Mouse (Mus musculus) WW6 (cell line): ENCODE results near the gene Erc2.

Source experiments
- DNase-seq: peaks from one replicate; pipeline ENCODE4 v3.0.0-alpha.2; 2013; ENCODE audit warnings: low read depth, low spot score

Erc2 gene

GRCm38 (mm10) chr14:28506376-28506831 is 884.2 kb downstream of the Erc2 start:
- no peak for DNase-seq

GRCm38 (mm10) chr14:28507011-28507410 is 884.8 kb downstream of the Erc2 start:
- no peak for DNase-seq

DNA sequence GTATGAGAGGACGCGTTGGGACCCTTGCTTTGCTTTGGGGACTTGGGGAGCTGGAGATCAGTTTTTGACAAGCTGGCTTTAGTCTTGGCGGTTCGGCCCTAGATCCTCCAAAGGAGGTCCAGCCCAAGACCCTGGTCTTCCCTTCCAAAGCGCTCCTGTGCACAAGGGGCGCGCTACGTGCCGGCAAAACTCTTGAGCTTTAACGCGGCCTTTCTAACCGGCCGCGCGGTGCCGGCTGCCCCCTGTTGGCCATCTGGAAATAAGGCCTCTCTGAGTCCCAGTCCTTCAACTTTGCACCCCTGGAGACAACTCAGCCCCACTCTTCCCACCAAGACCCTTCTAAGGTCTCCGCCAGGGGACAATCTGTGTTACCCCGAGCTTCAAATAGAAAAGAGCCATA is 885.2 kb downstream of the Erc2 start:
- no peak for DNase-seq

DNA sequence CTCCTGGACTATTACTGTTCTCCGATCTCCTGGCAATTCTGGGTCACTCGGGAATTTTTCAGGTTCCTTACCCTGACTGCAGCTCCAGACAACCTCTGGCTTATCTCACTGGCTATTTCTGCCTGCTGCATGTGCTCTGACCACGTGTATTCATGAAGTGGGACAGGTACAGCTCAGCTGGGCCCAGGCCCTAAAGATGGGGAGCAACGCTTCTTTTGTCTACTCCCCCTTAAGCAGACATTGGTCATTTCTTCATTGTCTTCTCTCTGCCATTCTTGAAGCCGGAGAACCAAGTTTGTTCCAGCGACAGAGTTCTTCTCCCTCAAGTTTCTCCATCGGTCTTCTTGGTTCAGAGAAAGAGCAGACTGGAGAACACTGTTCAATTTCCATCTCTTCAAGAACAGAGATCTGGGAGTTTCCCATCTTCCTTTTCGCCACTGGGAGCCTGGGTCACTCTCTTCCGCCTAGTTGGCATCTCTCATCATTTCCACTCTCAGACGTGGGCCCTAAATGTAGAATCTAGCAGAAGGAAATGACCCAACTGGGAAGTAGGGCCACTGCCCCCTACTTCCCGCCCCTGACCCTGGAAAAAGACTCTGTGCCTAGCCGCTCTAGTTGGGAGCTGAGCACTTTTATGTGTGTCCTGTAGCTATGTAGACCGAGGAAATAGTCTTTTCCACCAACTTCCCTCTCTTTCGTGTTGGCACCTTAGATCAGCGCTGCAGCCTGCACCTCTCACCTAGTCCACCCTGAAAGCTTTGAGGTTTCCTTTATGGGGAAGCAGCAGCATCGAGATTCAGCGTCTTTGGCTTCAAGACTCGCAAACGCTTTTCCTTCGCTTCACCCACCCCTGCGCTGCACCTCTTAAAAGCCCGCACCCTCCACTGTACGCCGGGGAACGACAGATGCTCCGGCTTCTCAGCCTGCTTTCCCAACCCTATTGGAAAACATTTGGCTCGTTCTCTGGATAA is 886.3 kb downstream of the Erc2 start:
- DNase-seq, result no peak

DNA sequence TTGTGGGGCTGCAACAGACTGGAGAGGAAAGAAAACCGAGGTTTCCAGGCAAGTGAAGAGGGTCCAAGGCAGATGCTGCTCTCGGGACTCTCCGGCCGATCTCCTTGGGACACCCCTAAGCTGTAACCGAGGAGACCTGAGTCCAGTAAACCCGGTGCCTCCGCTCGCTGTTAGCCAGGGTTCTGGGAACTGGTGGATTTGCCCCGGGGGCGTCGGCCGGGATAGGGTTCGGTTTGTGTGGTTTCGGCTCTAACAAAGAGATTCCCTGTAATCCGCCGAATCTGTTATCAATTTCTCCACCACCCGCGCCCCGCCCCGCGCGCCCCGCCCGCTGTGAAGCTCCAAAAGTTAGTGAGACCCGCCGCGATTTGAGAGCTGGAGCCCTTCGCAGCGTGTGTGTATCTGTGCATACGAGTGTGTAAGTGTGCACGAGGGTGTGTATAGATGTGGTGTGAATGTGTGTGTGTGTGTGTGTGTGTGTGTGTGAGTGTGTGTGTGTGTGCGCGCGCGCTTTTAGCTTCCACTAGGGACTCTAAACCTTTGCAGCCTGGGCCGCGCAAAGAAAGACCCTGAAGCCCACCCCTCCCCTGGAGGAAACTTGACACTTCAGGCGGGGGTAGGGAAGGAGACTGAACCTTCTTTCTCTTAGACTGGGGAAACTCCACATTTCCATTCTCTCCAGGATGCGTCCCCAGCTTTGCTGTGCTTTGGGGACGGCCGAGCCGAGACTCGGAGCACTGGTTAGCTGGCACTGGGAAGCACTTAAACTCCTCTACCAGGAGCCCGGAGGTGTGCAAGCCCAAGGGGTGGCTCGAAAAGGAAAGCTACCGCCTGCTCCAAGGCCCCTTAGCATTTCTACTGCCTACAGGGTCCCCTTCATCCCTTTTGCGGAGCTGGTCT is 887.5 kb downstream of the Erc2 start:
- no peak for DNase-seq

DNA sequence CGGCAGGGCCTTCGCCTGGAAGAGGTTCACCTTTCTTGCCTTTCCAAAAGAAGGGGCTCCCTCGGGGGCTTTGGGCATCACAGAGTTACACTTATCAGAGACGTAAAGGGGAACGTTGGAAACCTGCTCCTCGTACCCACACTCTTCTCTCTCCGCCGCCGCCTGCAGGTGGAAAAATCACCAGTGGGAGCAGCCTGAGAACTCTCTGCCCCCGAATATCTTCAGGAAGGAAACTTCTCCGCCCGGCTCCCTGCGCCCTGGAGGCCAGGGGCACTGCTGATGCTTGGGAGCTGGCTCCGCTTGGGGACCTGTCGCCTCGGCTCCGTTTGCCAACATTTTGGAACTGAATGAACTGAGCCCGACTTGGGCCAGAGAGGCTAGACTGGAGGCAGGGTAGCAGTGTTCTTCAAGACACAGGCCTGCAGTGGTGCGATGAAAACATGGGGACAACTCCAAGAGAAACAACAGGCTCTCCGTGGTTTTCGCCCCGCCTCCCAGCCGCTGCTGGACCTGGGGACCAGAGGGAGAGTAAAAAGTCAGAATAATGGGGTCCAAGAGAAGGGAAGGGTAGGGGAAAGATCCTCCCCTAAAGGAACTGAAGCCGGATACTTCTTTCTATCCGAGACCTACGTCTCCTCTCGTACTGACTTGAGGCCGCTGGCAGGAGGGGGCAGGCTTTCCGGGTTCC is 888.3 kb downstream of the Erc2 start:
- DNase-seq, result no peak

- no peak for DNase-seq
Observed at GRCm38 (mm10) chr14:28511029-28511651, 888.9 kb downstream of the Erc2 start.

DNA sequence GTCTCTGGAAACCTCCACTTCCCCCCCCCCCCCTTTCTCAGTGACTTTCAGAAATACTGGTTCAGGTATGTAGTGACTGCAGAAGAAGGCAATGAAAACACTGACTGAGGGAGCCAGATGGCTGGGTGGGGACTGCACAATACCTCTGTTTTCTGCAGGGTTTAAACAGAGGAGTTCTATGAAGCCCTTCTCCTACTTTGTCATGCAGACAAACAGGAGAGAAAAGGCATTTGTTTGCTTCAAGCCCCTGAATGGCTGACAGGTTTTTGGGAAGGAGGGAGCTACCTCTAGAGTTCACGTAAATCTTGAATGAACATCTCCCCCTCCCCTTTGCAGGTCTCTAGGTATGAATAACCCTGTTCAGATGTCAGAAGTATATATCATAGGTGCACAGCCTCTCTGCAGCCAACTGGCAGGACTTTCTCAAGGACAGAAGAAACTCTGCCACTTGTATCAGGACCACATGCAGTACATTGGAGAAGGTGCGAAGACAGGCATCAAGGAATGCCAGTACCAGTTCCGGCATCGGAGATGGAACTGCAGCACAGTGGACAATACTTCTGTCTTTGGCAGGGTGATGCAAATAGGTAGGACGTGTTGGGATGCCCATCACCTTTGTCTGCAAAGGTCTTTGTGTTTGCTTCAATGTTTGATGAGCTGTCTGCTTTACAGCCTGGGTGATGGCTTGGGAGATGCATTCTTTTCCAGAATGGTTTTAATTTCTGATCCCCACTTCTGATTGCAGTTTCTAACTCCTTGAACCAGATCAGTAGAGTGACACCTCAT is 890.8 kb downstream of the Erc2 start:
- no peak for DNase-seq

- DNase-seq, result no peak
Observed at GRCm38 (mm10) chr14:28514171-28514570, 891.9 kb downstream of the Erc2 start.

DNA sequence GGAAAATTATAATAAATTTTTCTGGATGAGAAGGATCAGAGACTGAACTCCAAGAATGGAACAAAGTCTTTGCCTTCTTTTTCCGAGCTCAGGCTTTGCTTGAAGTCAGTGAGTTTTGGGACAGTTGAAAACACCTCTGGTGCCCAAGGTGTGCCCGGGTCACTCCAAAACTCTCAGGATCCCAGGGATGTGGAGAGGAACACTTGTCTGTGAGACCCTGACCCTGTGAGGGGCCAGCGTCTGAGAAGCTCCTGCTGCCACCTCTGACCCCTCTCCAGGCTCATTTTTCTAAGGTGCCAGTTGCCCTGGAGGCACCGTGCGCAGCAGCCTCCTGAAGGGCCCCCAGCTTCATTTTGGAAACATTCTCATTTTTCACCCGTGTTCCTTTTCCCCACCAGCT is 893.1 kb downstream of the Erc2 start:
- DNase-seq, result no peak

- DNase-seq, result no peak
Observed at GRCm38 (mm10) chr14:28517631-28518560, 895.7 kb downstream of the Erc2 start.

- DNase-seq, result no peak
Observed at GRCm38 (mm10) chr14:28521106-28521505, 898.9 kb downstream of the Erc2 start.

DNA sequence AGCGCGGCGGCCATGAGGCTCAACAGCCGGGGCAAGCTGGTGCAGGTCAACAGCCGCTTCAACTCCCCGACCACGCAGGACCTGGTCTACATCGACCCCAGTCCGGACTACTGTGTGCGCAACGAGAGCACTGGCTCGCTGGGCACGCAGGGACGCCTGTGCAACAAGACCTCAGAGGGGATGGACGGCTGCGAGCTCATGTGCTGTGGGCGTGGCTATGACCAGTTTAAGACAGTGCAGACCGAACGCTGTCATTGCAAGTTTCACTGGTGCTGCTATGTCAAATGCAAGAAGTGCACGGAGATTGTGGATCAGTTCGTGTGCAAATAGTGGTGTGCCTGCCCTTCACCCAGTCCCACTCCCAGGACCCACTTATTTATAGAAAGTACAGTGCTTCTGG is 900.4 kb downstream of the Erc2 start:
- DNase-seq, result no peak

DNA sequence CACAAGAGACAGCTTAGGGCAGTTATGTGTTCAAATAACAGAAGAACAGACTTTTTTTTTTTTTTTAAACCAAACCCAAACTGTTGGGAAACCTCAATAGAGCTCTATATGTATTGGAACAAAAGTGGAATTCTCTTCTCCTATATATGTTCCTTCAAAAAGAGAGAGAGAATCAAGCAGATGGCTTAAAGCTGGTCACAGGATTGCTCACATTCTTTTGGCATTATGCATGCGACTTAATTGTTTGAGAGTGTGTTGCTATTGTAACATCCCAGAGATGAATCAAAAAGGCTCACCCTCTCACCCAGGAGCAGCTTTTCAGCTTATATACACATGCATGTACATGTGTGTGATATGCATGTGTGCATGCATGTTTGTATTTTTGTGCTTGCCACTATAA is 903.3 kb downstream of the Erc2 start:
- DNase-seq, result no peak
